Mouse (Mus musculus): ENCODE results near the gene Dpt. TPM values are rescaled to one million over a fixed set of nuclear protein-coding genes. Genes with fewer than 3 reads are reported as not detected.
"Not testable (repeated sequence)": the region's sequence is repeated elsewhere in the genome, so short reads cannot be mapped to it uniquely, and the experiment has no call there.

Gene Dpt
- polyA plus RNA-seq, 1 experiment from 2014 or later, result 2.1 TPM

- H3K27ac ChIP-seq (ENCODE audit: poor library complexity, severe bottlenecking); H3K36me3 ChIP-seq; H3K9me3 ChIP-seq (replicated peaks); H3K27me3 ChIP-seq (replicated peaks); H3K9ac ChIP-seq; ATAC-seq (ENCODE audit: insufficient number of reproducible peaks, low FRiP score); H3K4me3 ChIP-seq; H3K4me2 ChIP-seq: not testable (repeated sequence)
- H3K4me1 ChIP-seq (replicated peaks), result peaks cover 15% of the 10 kb centered on the region; the same call in 1 of the 2 replicates
- 90% methylated on average over 12 of the region's 12 CpGs for WGBS
Measured at GRCm38 (mm10) chr1:164790296-164790695, 6.1 kb upstream of the Dpt start.

- Histone ChIP-seq H3K4me2 (no peak overlapping the region), H3K27ac (ENCODE audit: poor library complexity, severe bottlenecking) (no peak overlapping the region), H3K27me3 (replicated peaks) (no peaks in the 10 kb centered on the region), H3K9ac (no peak overlapping the region), H3K36me3 (no peaks in the 10 kb centered on the region), H3K9me3 (replicated peaks) (no peaks in the 10 kb centered on the region), H3K4me3 (no peak overlapping the region), H3K4me1 (replicated peaks) (peaks cover 1% of the 10 kb centered on the region; the same call in 1 of the 2 replicates)
- ATAC-seq (ENCODE audit: insufficient number of reproducible peaks, low FRiP score), result no peak
- whole genome bisulfite sequencing, result 69% methylated on average over 4 of the region's 4 CpGs
Measured at GRCm38 (mm10) chr1:164793049-164793448, 3.4 kb upstream of the Dpt start.

GRCm38 (mm10) chr1:164797746-164798285 is 1.4 kb downstream of the Dpt start:
- no peaks in the 10 kb centered on the region for H3K36me3 ChIP-seq
- no peaks in the 10 kb centered on the region for H3K9me3 ChIP-seq (replicated peaks)
- no peak overlapping the region for H3K27ac ChIP-seq (ENCODE audit: poor library complexity, severe bottlenecking)
- 81% methylated on average over 1 of the region's 1 CpGs for WGBS
- H3K27me3 ChIP-seq (replicated peaks), result no peaks in the 10 kb centered on the region
- no peak overlapping the region for H3K4me2 ChIP-seq
- ATAC-seq (ENCODE audit: insufficient number of reproducible peaks, low FRiP score), result no peak
- no peak overlapping the region for H3K9ac ChIP-seq
- H3K4me3 ChIP-seq, result no peak overlapping the region
- peaks cover 9% of the 10 kb centered on the region; the same call in 1 of the 2 replicates for H3K4me1 ChIP-seq (replicated peaks)

GRCm38 (mm10) chr1:164798471-164798922 is 2.1 kb downstream of the Dpt start:
- Histone ChIP-seq H3K9me3 (replicated peaks) (no peaks in the 10 kb centered on the region), H3K4me2 (no peak overlapping the region), H3K27ac (ENCODE audit: poor library complexity, severe bottlenecking) (no peak overlapping the region), H3K36me3 (no peaks in the 10 kb centered on the region), H3K9ac (no peak overlapping the region), H3K27me3 (replicated peaks) (no peaks in the 10 kb centered on the region), H3K4me3 (no peak overlapping the region), H3K4me1 (replicated peaks) (peaks cover 9% of the 10 kb centered on the region; the same call in 1 of the 2 replicates)
- 35% methylated on average over 1 of the region's 1 CpGs for WGBS
- no peak for ATAC-seq (ENCODE audit: insufficient number of reproducible peaks, low FRiP score)

- Histone ChIP-seq H3K9me3 (replicated peaks) (no peaks in the 10 kb centered on the region), H3K4me1 (replicated peaks) (peaks cover 9% of the 10 kb centered on the region; the same call in 1 of the 2 replicates), H3K36me3 (no peaks in the 10 kb centered on the region), H3K27me3 (replicated peaks) (no peaks in the 10 kb centered on the region), H3K9ac (no peak overlapping the region), H3K27ac (ENCODE audit: poor library complexity, severe bottlenecking) (no peak overlapping the region), H3K4me3 (no peak overlapping the region), H3K4me2 (no peak overlapping the region)
- ATAC-seq (ENCODE audit: insufficient number of reproducible peaks, low FRiP score), result no peak
- 72% methylated on average over 3 of the region's 3 CpGs for WGBS
Measured at GRCm38 (mm10) chr1:164799161-164799560, 2.7 kb downstream of the Dpt start.

- Histone ChIP-seq H3K4me2 (no peak overlapping the region), H3K4me1 (replicated peaks) (no peaks in the 10 kb centered on the region), H3K9me3 (replicated peaks) (no peaks in the 10 kb centered on the region), H3K9ac (no peak overlapping the region), H3K27ac (ENCODE audit: poor library complexity, severe bottlenecking) (no peak overlapping the region), H3K27me3 (replicated peaks) (no peaks in the 10 kb centered on the region), H3K36me3 (no peaks in the 10 kb centered on the region), H3K4me3 (no peak overlapping the region)
- ATAC-seq (ENCODE audit: insufficient number of reproducible peaks, low FRiP score), result no peak
- 61% methylated on average over 11 of the region's 11 CpGs for WGBS
Measured at GRCm38 (mm10) chr1:164804277-164804676, 7.8 kb downstream of the Dpt start.

GRCm38 (mm10) chr1:164804751-164805435 is 8.4 kb downstream of the Dpt start:
- no peak overlapping the region for H3K4me3 ChIP-seq
- WGBS, result 68% methylated on average over 10 of the region's 10 CpGs
- H3K9ac ChIP-seq, result no peak overlapping the region
- no peaks in the 10 kb centered on the region for H3K36me3 ChIP-seq
- no peak overlapping the region for H3K4me2 ChIP-seq
- no peak overlapping the region for H3K27ac ChIP-seq (ENCODE audit: poor library complexity, severe bottlenecking)
- H3K27me3 ChIP-seq (replicated peaks), result no peaks in the 10 kb centered on the region
- no peaks in the 10 kb centered on the region for H3K4me1 ChIP-seq (replicated peaks)
- no peak for ATAC-seq (ENCODE audit: insufficient number of reproducible peaks, low FRiP score)
- no peaks in the 10 kb centered on the region for H3K9me3 ChIP-seq (replicated peaks)

GRCm38 (mm10) chr1:164809371-164809770 is 12.9 kb downstream of the Dpt start:
- WGBS, result 69% methylated on average over 2 of the region's 2 CpGs
- Histone ChIP-seq H3K27me3 (replicated peaks) (no peaks in the 10 kb centered on the region), H3K4me1 (replicated peaks) (0 out of 2 replicates have a peak, but pooled peaks cover 8% of the 10 kb centered on the region), H3K9me3 (replicated peaks) (no peaks in the 10 kb centered on the region), H3K27ac (ENCODE audit: poor library complexity, severe bottlenecking) (no peak overlapping the region), H3K36me3 (no peaks in the 10 kb centered on the region), H3K4me2 (no peak overlapping the region), H3K9ac (no peak overlapping the region), H3K4me3 (no peak overlapping the region)
- no peak for ATAC-seq (ENCODE audit: insufficient number of reproducible peaks, low FRiP score)

- no peak for ATAC-seq (ENCODE audit: insufficient number of reproducible peaks, low FRiP score)
Measured at GRCm38 (mm10) chr1:164811296-164811695, 14.9 kb downstream of the Dpt start.

GRCm38 (mm10) chr1:164814243-164814642 is 17.8 kb downstream of the Dpt start:
- H3K27ac ChIP-seq (ENCODE audit: poor library complexity, severe bottlenecking), result no peak overlapping the region
- H3K4me3 ChIP-seq, result no peak overlapping the region
- no peak for ATAC-seq (ENCODE audit: insufficient number of reproducible peaks, low FRiP score)
- 0 out of 2 replicates have a peak, but pooled peaks cover 11% of the 10 kb centered on the region for H3K4me1 ChIP-seq (replicated peaks)
- no peaks in the 10 kb centered on the region for H3K9me3 ChIP-seq (replicated peaks)
- no peak overlapping the region for H3K9ac ChIP-seq
- H3K27me3 ChIP-seq (replicated peaks), result no peaks in the 10 kb centered on the region
- 49% methylated on average over 2 of the region's 2 CpGs for WGBS
- H3K36me3 ChIP-seq, result no peaks in the 10 kb centered on the region
- no peak overlapping the region for H3K4me2 ChIP-seq

More at GRCm38 (mm10) chr1:164811296-164811695, 14.9 kb downstream of the Dpt start:
- no peak overlapping the region for H3K9ac ChIP-seq
- WGBS, result 83% methylated on average over 3 of the region's 3 CpGs
- no peak overlapping the region for H3K4me3 ChIP-seq
- H3K27ac ChIP-seq (ENCODE audit: poor library complexity, severe bottlenecking), result no peak overlapping the region
- no peaks in the 10 kb centered on the region for H3K9me3 ChIP-seq (replicated peaks)
- 0 out of 2 replicates have a peak, but pooled peaks cover 11% of the 10 kb centered on the region for H3K4me1 ChIP-seq (replicated peaks)
- no peak overlapping the region for H3K4me2 ChIP-seq
- no peaks in the 10 kb centered on the region for H3K36me3 ChIP-seq
- H3K27me3 ChIP-seq (replicated peaks), result no peaks in the 10 kb centered on the region

GRCm38 (mm10) chr1:164815330-164815729 is 18.9 kb downstream of the Dpt start:
- Histone ChIP-seq H3K27me3 (replicated peaks) (no peaks in the 10 kb centered on the region), H3K27ac (ENCODE audit: poor library complexity, severe bottlenecking) (no peak overlapping the region), H3K4me1 (replicated peaks) (0 out of 2 replicates have a peak, but pooled peaks cover 11% of the 10 kb centered on the region), H3K9ac (no peak overlapping the region), H3K4me2 (no peak overlapping the region), H3K36me3 (no peaks in the 10 kb centered on the region), H3K4me3 (no peak overlapping the region), H3K9me3 (replicated peaks) (no peaks in the 10 kb centered on the region)
- ATAC-seq (ENCODE audit: insufficient number of reproducible peaks, low FRiP score), result no peak
- WGBS, result 60% methylated on average over 5 of the region's 5 CpGs

All from heart, embryonic 12.5 days (tissue).